ENCODE assay signal across 14 mouse cellular contexts in genomic region chr4:31819521-31820259, GRCm38 (mm10).
DNase-seq lines count a peak whose midpoint lies in the region; ATAC-seq and TF ChIP-seq lines count a peak whose summit lies in the region.
"Had no signal": no experiment of that assay in that cellular context is flagged by ENCODE, and none has a peak within 500 bp of the region (broad histone marks: within the 10 kb centered on the region; RNA-seq: fewer than 3 reads in every experiment).

No protein-coding gene starts in this region.

- no peaks in the 10 kb centered on the region for H3K27me3 ChIP-seq in kidney, postnatal 0 days (ENCODE audit: insufficient read depth, low read length)
- no peaks in the 10 kb centered on the region for H3K27me3 ChIP-seq in kidney, embryonic 16.5 days (ENCODE audit: insufficient read depth, low read length)
- no peaks in the 10 kb centered on the region for H3K27me3 ChIP-seq in myocyte (ENCODE audit: control insufficient read depth, insufficient read depth, insufficient read length)
- H3K27me3 ChIP-seq: kidney, embryonic 15.5 days; liver, embryonic 15.5 days; neural tube, embryonic 12.5 days had no signal

- peak; percentile 45 for DNase-seq in kidney, postnatal 0 days (ENCODE audit: low spot score)
- DNase-seq in 3134 (ENCODE audit: extremely low read depth, insufficient read length, low spot score): peak; percentile 58
- DNase-seq in Muller cell, postnatal 12 days (ENCODE audit: inconsistent ontology term): peak; percentile 44
- DNase-seq in kidney, adult 9 months: no peak
- DNase-seq in urinary bladder, postnatal 36 days (ENCODE audit: low spot score in 2 of 2): no peak
- DNase-seq: cerebellum, postnatal 25 days; spleen, adult 18-20 months; thymus, postnatal 14 days had no signal

- no peak for ATAC-seq in kidney, postnatal 0 days (replicated peaks; ENCODE audit: low FRiP score, low read depth)
- ATAC-seq in kidney, embryonic 16.5 days (ENCODE audit: low FRiP score, low TSS enrichment): no peak

- no peaks in the 10 kb centered on the region for H3K36me3 ChIP-seq in kidney, postnatal 0 days (ENCODE audit: insufficient read depth, low read length)
- H3K36me3 ChIP-seq in kidney, embryonic 16.5 days (ENCODE audit: insufficient read depth, low read length): no peaks in the 10 kb centered on the region
- no peaks in the 10 kb centered on the region for H3K36me3 ChIP-seq in myocyte (ENCODE audit: control insufficient read depth, insufficient read depth)
- H3K36me3 ChIP-seq: hindbrain, embryonic 10.5 days; kidney, embryonic 15.5 days; liver, embryonic 15.5 days; neural tube, embryonic 12.5 days had no signal

- 42% methylated on average over 18 of the region's 18 CpGs for WGBS in kidney, postnatal 0 days
- WGBS in kidney, embryonic 16.5 days: 43% methylated on average over 18 of the region's 18 CpGs

- TF ChIP-seq POLR2A in myocyte (IDR thresholded peaks at IDR 0.05; ENCODE audit: insufficient read length, low read depth): no peak

- H3K27ac ChIP-seq in kidney, postnatal 0 days: no peak overlapping the region
- no peak overlapping the region for H3K27ac ChIP-seq in kidney, embryonic 16.5 days (ENCODE audit: low read length)
- H3K27ac ChIP-seq: hindbrain, embryonic 10.5 days; kidney, embryonic 15.5 days; liver, embryonic 15.5 days; neural tube, embryonic 12.5 days had no signal

- H3K9ac ChIP-seq in kidney, postnatal 0 days (ENCODE audit: low read depth, low read length): no peak overlapping the region
- H3K9ac ChIP-seq in kidney, embryonic 16.5 days (replicated peaks; ENCODE audit: low read length): no peak overlapping the region
- H3K9ac ChIP-seq: kidney, embryonic 15.5 days; liver, embryonic 15.5 days; neural tube, embryonic 12.5 days had no signal

- peaks cover 14% of the 10 kb centered on the region; the same call in 1 of the 2 replicates for H3K4me1 ChIP-seq in kidney, postnatal 0 days (replicated peaks; ENCODE audit: insufficient read depth, low read length)
- H3K4me1 ChIP-seq in kidney, embryonic 16.5 days (ENCODE audit: insufficient read depth, low read length): peaks cover 21% of the 10 kb centered on the region
- H3K4me1 ChIP-seq: liver, embryonic 15.5 days had no signal

- H3K79me2 ChIP-seq in myocyte (ENCODE audit: control insufficient read depth, insufficient read depth): no peaks in the 10 kb centered on the region

- H3K4me2 ChIP-seq in kidney, postnatal 0 days (ENCODE audit: low read length): no peak overlapping the region
- H3K4me2 ChIP-seq in kidney, embryonic 16.5 days (replicated peaks; ENCODE audit: low read depth, low read length): no peak overlapping the region
- H3K4me2 ChIP-seq in myocyte (ENCODE audit: low read depth): peak overlapping the region; percentile 74
- H3K4me2 ChIP-seq: kidney, embryonic 15.5 days; liver, embryonic 15.5 days; neural tube, embryonic 12.5 days had no signal

- H3K4me3 ChIP-seq in kidney, postnatal 0 days (replicated peaks; ENCODE audit: low read depth, low read length): no peak overlapping the region
- H3K4me3 ChIP-seq in kidney, embryonic 16.5 days (ENCODE audit: low read length): no peak overlapping the region
- H3K4me3 ChIP-seq in myocyte: no peak overlapping the region
- H3K4me3 ChIP-seq: hindbrain, embryonic 10.5 days; kidney, embryonic 15.5 days; liver, embryonic 15.5 days; neural tube, embryonic 12.5 days had no signal

- H3ac ChIP-seq in myocyte (ENCODE audit: control insufficient read depth, insufficient read length): no peak overlapping the region

- H3K9me3 ChIP-seq in kidney, postnatal 0 days (replicated peaks; ENCODE audit: low read length): no peaks in the 10 kb centered on the region
- no peaks in the 10 kb centered on the region for H3K9me3 ChIP-seq in kidney, embryonic 16.5 days (ENCODE audit: low read length)
- H3K9me3 ChIP-seq: hindbrain, embryonic 10.5 days; kidney, embryonic 15.5 days; liver, embryonic 15.5 days; neural tube, embryonic 12.5 days had no signal

- TF ChIP-seq CTCF in kidney, postnatal 0 days (IDR thresholded peaks at IDR 0.05; ENCODE audit: low read depth): no peak

TF ChIP-seq in myocyte, 11 proteins besides CTCF, POLR2A, EP300 and RAD21:
- no peak for TF ChIP-seq REST (IDR thresholded peaks at IDR 0.05; ENCODE audit: insufficient read depth, insufficient read length)

Comparison
In these comparisons a context has a peak if more than half of its experiments do, and no peak if none do; other contexts are left out.
1. DNase-seq: peak in kidney, postnatal 0 days (single experiment), 3134 (single experiment) and Muller cell, postnatal 12 days (single experiment); none in kidney, adult 9 months (single experiment) and urinary bladder, postnatal 36 days (0 of 2).